Mouse (Mus musculus): ENCODE measurements around the gene Dnajb3.

DNA sequence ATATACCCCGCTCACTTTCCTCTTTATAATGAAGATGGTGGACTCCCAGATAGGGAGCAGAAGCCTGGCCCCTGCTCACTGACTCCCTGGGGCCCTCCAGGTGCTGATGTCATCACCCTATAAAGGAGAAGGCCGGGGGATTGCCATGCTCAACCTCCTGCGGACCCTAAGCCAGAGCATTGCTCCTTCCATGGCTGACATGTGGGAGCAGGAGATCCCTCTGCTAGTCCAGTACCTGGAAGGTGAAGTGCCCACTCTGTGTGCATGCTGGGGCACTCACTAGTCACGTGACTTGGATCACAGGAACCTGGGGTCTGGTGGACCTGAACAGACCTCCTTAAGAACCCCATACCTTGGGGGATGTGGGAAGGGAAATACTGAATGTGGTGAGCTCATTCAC lies 35.0 kb upstream of the Dnajb3 start:
- TF ChIP-seq POLR2A (IDR thresholded peaks at IDR 0.05; ENCODE audit: insufficient read depth, low read depth, low read length) (no peak), CTCF (IDR thresholded peaks at IDR 0.05; ENCODE audit: insufficient read depth, low read depth, low read length) (no peak)
